Mouse (Mus musculus) stomach, postnatal 0 days (tissue): ENCODE data around the gene Vmn1r219.
"Not testable (repeated sequence)": the region's sequence is repeated elsewhere in the genome, so short reads cannot be mapped to it uniquely, and the experiment has no call there.

Experiments used
- CTCF ChIP-seq: IDR thresholded peaks from 2 replicates; pipeline ENCODE4 v1.5.1; 2016; ENCODE audit warnings: antibody characterized with exemption, low read depth, mild to moderate bottlenecking, moderate library complexity
- EP300 ChIP-seq: optimal IDR thresholded peaks from 2 replicates; pipeline ENCODE3; 2016; ENCODE audit warnings: antibody characterized with exemption

DNA sequence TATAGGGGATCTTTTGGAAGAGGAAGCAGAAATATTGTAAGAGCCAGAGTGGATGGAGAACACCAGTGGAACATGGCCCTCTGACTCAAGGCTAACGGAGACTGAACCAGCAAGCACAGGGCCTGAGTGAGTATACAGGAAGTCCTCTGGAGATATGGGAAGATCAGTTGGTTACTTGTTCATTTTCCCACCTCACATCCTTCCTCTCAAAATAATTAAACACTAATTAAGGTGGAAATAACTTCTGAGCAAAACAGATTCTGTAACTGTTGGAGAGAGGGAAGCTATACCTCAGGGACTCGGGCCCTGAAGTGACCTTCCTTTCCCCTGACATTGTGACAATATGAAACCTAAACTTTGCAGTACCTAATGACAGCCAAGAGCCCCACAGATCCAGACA lies 54.7 kb downstream of the Vmn1r219 start, which contains the start of gene Vmn1r221:
- TF ChIP-seq CTCF, EP300: not testable (repeated sequence)
